Mouse (Mus musculus): ENCODE data around the gene Fer. TPM values are rescaled to one million over a fixed set of nuclear protein-coding genes. Genes with fewer than 3 reads are reported as not detected.
"Not testable (repeated sequence)": the region's sequence is repeated elsewhere in the genome, so short reads cannot be mapped to it uniquely, and the experiment has no call there.

The Fer gene
- polyA plus RNA-seq, 1 experiment from 2014 or later, result 36.6 TPM

DNA sequence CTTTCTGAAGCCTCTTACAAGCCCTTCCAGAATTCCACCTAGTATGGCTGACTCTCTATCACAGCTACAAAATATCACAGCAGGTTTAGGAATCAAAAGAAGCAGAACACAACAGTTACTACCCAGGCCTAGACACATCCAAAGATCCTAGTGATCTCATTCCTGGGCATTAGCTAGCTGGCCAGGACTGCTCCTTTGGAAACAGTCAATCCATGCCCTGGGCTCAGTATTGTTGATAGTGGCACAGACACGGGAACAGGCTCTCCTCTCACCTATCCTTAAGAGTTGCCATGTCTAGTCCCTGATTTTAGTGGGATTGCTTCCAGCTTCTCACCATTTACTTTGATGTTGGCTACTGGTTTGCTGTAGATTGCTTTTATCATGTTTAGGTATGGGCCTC lies 20.6 kb upstream of the Fer start:
- WGBS, result 88% methylated on average over 1 of the region's 1 CpGs
- Histone ChIP-seq H3K27ac (no peak overlapping the region), H3K4me1 (no peaks in the 10 kb centered on the region), H3K9me3 (no peaks in the 10 kb centered on the region), H3K27me3 (no peaks in the 10 kb centered on the region), H3K36me3 (no peaks in the 10 kb centered on the region), H3K4me3 (no peak overlapping the region), H3K4me2 (no peak overlapping the region), H3K9ac (no peak overlapping the region)
- no peak for ATAC-seq (ENCODE audit: insufficient number of reproducible peaks, low FRiP score, low TSS enrichment, low read depth)

DNA sequence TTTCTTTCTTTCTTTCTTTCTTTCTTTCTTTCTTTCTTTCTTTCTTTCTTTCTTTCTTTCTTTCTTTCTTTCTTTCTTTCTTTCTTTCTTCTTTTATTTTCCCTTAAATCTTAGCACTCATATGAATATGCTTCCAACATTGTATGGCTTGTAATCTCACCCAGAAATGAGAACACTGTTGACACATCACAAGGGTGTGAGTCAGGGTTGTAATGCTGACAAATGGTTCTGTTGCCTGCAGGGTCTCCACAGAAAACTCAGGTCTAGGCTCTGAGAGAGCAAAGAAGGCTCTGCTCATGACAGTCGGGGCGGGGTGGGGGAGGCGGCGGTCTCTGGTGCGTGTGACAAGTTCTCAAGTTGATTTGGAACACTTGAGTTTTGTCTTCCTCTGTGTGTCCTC lies 17.9 kb upstream of the Fer start:
- WGBS, result 76% methylated on average over 5 of the region's 5 CpGs
- H3K4me1 ChIP-seq, result no peaks in the 10 kb centered on the region
- no peak overlapping the region for H3K4me3 ChIP-seq
- no peak overlapping the region; the same call in 1 of the 2 replicates for H3K27ac ChIP-seq
- no peak overlapping the region for H3K9ac ChIP-seq
- no peak overlapping the region for H3K4me2 ChIP-seq
- H3K9me3 ChIP-seq, result no peaks in the 10 kb centered on the region
- ATAC-seq (ENCODE audit: insufficient number of reproducible peaks, low FRiP score, low TSS enrichment, low read depth), result no peak
- no peaks in the 10 kb centered on the region for H3K27me3 ChIP-seq
- no peaks in the 10 kb centered on the region for H3K36me3 ChIP-seq

DNA sequence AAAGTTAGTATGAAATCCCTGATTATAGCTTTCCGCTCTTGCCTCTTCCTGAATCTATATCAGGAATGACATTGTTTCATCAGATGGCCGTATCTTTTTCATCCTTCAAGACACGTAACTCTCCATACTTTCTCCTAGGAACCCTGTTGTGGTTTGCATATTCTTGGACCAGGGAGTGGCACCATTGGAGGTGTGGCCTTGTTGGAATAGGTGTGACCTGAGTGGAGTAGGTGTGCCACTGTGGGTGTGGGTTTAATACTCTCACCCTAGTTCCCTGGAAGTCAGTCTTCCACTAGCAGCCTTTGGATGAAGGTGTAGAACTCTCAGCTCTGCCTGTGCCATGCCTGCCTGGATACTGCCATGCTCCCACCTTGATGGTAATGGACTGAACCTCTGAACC lies 17.1 kb upstream of the Fer start:
- not testable (repeated sequence) for H3K9me3 ChIP-seq; H3K4me1 ChIP-seq; ATAC-seq (ENCODE audit: insufficient number of reproducible peaks, low FRiP score, low TSS enrichment, low read depth); H3K36me3 ChIP-seq; H3K9ac ChIP-seq; H3K4me3 ChIP-seq; H3K4me2 ChIP-seq; H3K27ac ChIP-seq; H3K27me3 ChIP-seq
- WGBS, result 88% methylated on average over 3 of the region's 3 CpGs

DNA sequence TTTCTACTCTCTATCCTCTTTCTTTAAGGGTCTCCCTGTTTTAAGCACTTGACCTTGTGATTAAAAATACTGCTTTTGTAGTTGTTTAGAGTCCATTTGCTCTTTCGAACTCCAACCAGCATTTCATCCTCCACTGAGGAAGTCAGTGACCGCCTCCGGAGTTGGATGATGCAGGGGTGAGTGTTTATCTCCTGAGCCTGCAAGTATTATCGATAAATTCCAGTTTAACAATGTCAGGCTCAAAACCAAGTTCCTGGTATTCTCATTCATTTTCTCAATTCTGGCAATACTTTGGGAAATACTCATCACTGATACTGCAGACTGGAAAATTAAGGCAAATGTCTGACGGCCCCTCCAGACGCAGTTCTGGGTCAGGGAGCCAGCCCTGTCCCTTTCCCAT lies 13.7 kb upstream of the Fer start:
- H3K9me3 ChIP-seq, result no peaks in the 10 kb centered on the region
- H3K4me3 ChIP-seq, result peak overlapping the region; percentile 69
- H3K27ac ChIP-seq, result peak overlapping the region; percentile 83
- ATAC-seq (ENCODE audit: insufficient number of reproducible peaks, low FRiP score, low TSS enrichment, low read depth), result no peak
- peak overlapping the region; percentile 72 for H3K9ac ChIP-seq
- H3K36me3 ChIP-seq, result no peaks in the 10 kb centered on the region
- 5% methylated on average over 6 of the region's 6 CpGs for WGBS
- no peaks in the 10 kb centered on the region for H3K4me1 ChIP-seq
- H3K4me2 ChIP-seq, result peak overlapping the region; percentile 52
- no peaks in the 10 kb centered on the region for H3K27me3 ChIP-seq

DNA sequence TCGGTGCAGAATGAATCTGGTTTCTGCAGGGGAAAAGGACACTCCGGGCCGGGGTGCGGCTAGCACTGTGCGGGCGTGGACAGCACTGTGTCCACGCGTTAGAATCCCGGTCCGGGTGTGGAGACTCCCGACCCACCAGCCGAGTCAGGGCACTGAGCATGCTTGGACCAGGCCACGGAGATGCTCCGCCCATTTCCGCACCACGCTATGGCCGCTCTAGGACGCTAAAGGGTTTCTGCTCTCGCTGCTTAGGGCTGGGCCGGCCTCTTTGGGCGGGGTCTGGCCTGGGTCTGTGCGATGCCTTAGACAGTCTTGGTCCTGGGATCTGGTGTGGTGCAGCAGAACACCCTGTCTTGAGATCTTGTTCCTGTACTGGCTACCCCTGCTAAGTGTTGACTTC lies 13.3 kb upstream of the Fer start:
- no peaks in the 10 kb centered on the region for H3K27me3 ChIP-seq
- H3K4me3 ChIP-seq, result peak overlapping the region; percentile 69
- ATAC-seq (ENCODE audit: insufficient number of reproducible peaks, low FRiP score, low TSS enrichment, low read depth), result peak; percentile 99

DNA sequence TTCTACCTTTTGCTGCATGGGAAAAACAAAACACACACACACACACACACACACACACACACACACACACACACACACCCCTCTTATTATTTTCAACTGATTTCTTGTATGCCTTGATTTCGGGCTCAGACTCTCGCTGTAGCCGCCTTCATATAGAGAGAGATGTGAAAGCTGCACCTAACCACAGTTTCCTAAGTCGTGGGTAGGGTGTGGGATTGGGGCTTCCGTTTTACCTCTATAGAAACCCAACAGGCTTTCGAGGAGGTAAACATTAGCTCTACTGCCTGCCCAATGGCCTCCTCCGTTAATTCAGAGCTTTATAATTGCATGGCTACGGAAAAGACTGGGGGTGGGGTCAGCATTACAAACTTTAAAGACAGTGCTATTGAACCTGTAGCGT lies 12.8 kb upstream of the Fer start:
- no peak; the same call in 1 of the 2 replicates for ATAC-seq (ENCODE audit: insufficient number of reproducible peaks, low FRiP score, low TSS enrichment, low read depth)
- Histone ChIP-seq H3K36me3 (no peaks in the 10 kb centered on the region), H3K4me2 (peak overlapping the region; percentile 52; the same call in 1 of the 2 replicates), H3K9ac (no peak overlapping the region), H3K4me1 (no peaks in the 10 kb centered on the region), H3K4me3 (peak overlapping the region; percentile 69), H3K27me3 (no peaks in the 10 kb centered on the region), H3K27ac (peak overlapping the region; percentile 83; the same call in 1 of the 2 replicates), H3K9me3 (no peaks in the 10 kb centered on the region)
- 82% methylated on average over 9 of the region's 9 CpGs for WGBS

More for the DNA sequence above, 13.3 kb upstream of the Fer start:
- no peaks in the 10 kb centered on the region for H3K9me3 ChIP-seq
- WGBS, result under 1% methylated on average over 22 of the region's 22 CpGs
- peak overlapping the region; percentile 83 for H3K27ac ChIP-seq
- no peaks in the 10 kb centered on the region for H3K4me1 ChIP-seq
- no peaks in the 10 kb centered on the region for H3K36me3 ChIP-seq
- peak overlapping the region; percentile 52 for H3K4me2 ChIP-seq
- H3K9ac ChIP-seq, result peak overlapping the region; percentile 72

DNA sequence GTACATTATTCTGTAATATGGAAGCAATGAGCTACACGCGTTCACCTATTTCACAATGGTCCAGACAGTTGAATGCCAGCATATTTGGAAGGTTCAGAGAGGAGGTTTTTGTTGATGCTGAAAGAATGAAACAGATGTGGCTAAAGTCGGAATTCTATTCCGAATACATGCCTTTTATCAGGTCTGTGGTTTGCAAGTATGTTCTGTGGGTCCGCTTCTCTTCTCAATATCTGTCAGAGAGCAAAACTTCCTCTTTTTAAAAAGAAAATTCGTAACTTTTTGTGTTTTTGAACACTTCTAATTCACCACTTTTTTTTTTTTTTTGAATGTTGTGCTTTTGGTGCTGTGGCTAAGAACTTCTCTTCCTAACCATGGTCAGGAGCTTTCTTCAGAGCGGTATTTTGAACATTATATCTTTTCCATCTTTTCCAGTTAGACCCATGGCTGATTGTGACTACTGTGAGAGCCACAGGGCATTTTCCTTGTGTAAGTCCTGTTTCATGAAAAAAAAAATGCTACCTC lies 5.8 kb upstream of the Fer start:
- Histone ChIP-seq H3K27ac (no peak overlapping the region), H3K9me3 (no peaks in the 10 kb centered on the region), H3K4me3 (no peak overlapping the region), H3K27me3 (no peaks in the 10 kb centered on the region), H3K9ac (no peak overlapping the region), H3K36me3 (no peaks in the 10 kb centered on the region), H3K4me2 (no peak overlapping the region), H3K4me1 (no peaks in the 10 kb centered on the region)
- WGBS, result 82% methylated on average over 7 of the region's 7 CpGs
- ATAC-seq (ENCODE audit: insufficient number of reproducible peaks, low FRiP score, low TSS enrichment, low read depth), result no peak

DNA sequence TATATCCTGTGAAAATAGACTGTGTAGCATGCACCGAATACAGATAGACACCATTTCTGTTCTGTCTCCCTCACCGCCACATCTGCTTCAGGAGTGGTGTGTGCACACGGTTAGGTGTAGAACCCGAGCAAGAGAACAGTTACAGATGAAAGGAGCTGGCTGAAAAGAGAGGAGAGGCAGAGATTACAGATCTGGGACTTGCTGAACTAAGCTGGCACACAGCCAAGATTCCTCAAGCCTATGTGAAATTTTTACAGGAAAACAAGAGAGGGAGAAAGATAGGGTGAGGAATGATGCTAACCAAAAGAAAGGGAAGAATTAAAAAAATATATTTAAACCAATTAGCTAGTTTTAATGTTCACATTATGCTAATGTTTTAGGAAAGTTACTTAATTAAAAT lies 1.9 kb upstream of the Fer start:
- Histone ChIP-seq H3K4me2 (no peak overlapping the region), H3K27me3 (no peaks in the 10 kb centered on the region), H3K9me3 (no peaks in the 10 kb centered on the region), H3K9ac (no peak overlapping the region), H3K27ac (no peak overlapping the region), H3K4me3 (no peak overlapping the region), H3K4me1 (peaks cover 9% of the 10 kb centered on the region; the same call in 1 of the 2 replicates), H3K36me3 (no peaks in the 10 kb centered on the region)
- no peak for ATAC-seq (ENCODE audit: insufficient number of reproducible peaks, low FRiP score, low TSS enrichment, low read depth)
- WGBS, result 29% methylated on average over 4 of the region's 4 CpGs

DNA sequence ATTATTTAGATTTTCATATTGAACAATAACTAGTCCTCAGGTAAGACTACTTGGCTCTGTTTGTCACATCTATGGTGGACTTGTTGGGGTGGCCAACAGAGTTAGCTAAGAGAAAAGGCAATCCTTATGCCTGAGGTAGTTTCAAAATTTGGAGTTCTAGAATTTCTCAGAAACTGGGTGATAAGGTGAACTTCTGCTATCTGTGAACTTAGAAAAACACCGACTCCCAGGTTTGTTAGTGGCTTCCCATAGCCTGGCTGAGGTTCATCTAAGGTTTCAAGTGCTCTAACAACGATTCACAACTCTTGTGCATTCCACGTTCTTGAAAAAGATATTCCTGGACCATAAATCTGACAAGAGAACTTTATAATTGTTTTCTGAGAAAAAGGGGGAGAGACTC lies 463 bp upstream of the Fer start:
- H3K9me3 ChIP-seq, result no peaks in the 10 kb centered on the region
- no peak for ATAC-seq (ENCODE audit: insufficient number of reproducible peaks, low FRiP score, low TSS enrichment, low read depth)
- 41% methylated on average over 3 of the region's 3 CpGs for WGBS
- no peaks in the 10 kb centered on the region for H3K27me3 ChIP-seq
- H3K9ac ChIP-seq, result no peak overlapping the region
- H3K4me3 ChIP-seq, result no peak overlapping the region
- no peaks in the 10 kb centered on the region for H3K36me3 ChIP-seq
- no peak overlapping the region for H3K27ac ChIP-seq
- H3K4me2 ChIP-seq, result peak overlapping the region; percentile 87; the same call in 1 of the 2 replicates
- H3K4me1 ChIP-seq, result peaks cover 9% of the 10 kb centered on the region; the same call in 1 of the 2 replicates

DNA sequence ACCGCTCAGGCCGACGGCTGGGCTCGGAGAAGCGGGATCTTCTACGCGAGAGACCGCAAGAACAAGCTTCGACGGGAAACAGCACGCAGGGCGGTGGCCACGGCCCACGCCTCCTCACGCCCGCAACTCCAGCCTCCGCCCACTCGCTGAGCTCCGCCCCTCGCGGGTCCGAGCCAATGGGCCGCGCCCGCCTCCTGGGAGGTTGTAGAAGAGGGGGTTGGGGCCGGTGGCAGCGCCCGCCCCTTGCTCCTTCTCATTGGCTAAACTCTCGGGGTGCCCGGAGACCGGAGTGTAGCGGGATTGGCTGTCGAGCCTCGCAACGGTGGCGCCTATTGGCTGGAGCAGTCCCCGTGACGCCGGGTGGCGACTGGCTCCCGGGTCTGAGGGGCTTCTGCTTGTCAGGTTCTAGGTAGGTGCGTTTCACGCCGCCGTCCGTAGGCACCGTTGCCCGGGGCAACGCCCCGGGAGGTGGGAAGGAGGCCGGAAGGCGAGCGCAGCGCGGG lies 836 bp downstream of the Fer start, which contains the start of gene A930002H24Rik:
Gene A930002H24Rik, minus strand, starts transcription at position 145 of the 503 bp plus-strand sequence.
- H3K27ac ChIP-seq, result peak within 1 kb of the TSS; percentile 87
- peak within 1 kb of the TSS; percentile 98 for H3K4me3 ChIP-seq
- ATAC-seq (ENCODE audit: insufficient number of reproducible peaks, low FRiP score, low TSS enrichment, low read depth), result peak; percentile 99
- H3K4me1 ChIP-seq, result peaks cover 9% of the 10 kb centered on the region; the same call in 1 of the 2 replicates
- no peaks in the 10 kb centered on the region for H3K27me3 ChIP-seq
- H3K9me3 ChIP-seq, result no peaks in the 10 kb centered on the region
- no peaks in the 10 kb centered on the region for H3K36me3 ChIP-seq
- H3K4me2 ChIP-seq, result peak within 1 kb of the TSS; percentile 87
- under 1% methylated on average over 55 of the region's 55 CpGs for WGBS
- peak within 1 kb of the TSS; percentile 93 for H3K9ac ChIP-seq

DNA sequence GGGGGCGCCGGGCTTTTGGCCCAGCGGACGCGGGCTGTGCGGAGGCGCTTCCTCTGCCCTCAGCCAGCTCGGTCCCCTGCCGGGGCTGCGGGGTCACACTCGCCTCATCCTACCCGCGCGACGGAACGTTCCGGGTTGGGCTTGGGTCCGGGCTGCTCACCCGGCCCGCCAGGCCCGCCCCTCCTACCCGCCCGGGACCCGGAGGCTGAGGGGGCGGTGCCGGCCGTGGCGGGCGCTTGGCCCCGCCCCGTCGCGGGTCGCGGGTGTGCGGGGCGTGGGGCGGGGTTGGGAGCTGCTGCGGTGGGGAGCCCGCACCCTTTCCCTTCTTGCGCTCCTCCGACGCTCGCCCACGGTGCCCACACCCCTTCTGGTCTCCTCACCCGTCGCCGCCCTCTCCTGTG lies 1.3 kb downstream of the Fer start:
- Histone ChIP-seq H3K27me3 (no peaks in the 10 kb centered on the region), H3K27ac (peak overlapping the region; percentile 87), H3K4me3 (peak overlapping the region; percentile 98), H3K4me2 (peak overlapping the region; percentile 65), H3K9ac (peak overlapping the region; percentile 93), H3K4me1 (peaks cover 9% of the 10 kb centered on the region; the same call in 1 of the 2 replicates), H3K36me3 (no peaks in the 10 kb centered on the region), H3K9me3 (no peaks in the 10 kb centered on the region)
- peak; percentile 71 for ATAC-seq (ENCODE audit: insufficient number of reproducible peaks, low FRiP score, low TSS enrichment, low read depth)
- WGBS, result 2% methylated on average over 40 of the region's 48 CpGs

DNA sequence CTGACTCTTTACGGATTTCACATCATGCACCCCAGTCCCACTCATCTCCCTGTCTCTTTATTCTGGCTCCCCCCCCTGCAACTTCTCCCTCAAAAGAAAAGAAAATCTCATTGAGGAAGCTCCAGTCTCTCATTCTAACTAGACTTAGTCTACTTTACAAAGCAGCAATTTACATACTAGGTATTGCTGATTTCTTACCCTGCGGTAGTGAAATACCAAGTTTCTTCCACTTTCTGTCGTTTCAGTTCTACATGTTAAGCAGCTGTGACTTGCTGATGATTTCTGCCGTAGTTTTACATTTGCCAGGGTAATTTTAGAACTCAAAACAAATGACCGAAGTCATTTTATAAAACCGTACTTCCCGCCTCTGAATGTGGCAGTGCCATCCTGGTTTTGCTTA lies 8.9 kb downstream of the Fer start:
- ATAC-seq (ENCODE audit: insufficient number of reproducible peaks, low FRiP score, low TSS enrichment, low read depth), result no peak
- H3K4me1 ChIP-seq, result no peaks in the 10 kb centered on the region
- H3K36me3 ChIP-seq, result no peaks in the 10 kb centered on the region
- H3K9me3 ChIP-seq, result no peaks in the 10 kb centered on the region
- no peak overlapping the region for H3K4me3 ChIP-seq
- WGBS, result 90% methylated on average over 7 of the region's 7 CpGs
- H3K27me3 ChIP-seq, result no peaks in the 10 kb centered on the region
- no peak overlapping the region for H3K27ac ChIP-seq
- no peak overlapping the region for H3K9ac ChIP-seq
- H3K4me2 ChIP-seq, result no peak overlapping the region
